Comparison of ENCODE assay signal across 17 mouse cellular contexts in genomic region chrX:164941540-164941939, GRCm38 (mm10). TPM values are rescaled to one million over a fixed set of nuclear protein-coding genes. Genes with fewer than 3 reads are reported as not detected.
DNase-seq lines count a peak whose midpoint lies in the region; ATAC-seq and TF ChIP-seq lines count a peak whose summit lies in the region.
"Had no signal": no experiment of that assay in that cellular context is flagged by ENCODE, and none has a peak within 500 bp of the region (broad histone marks: within the 10 kb centered on the region; RNA-seq: fewer than 3 reads in every experiment).

No protein-coding gene starts in this region.

- H3K9me3 ChIP-seq in heart, embryonic 10.5 days, result no peaks in the 10 kb centered on the region
- H3K9me3 ChIP-seq in midbrain, embryonic 16.5 days (replicated peaks; ENCODE audit: control insufficient read depth, low read length, poor library complexity, severe bottlenecking), result no peaks in the 10 kb centered on the region
- H3K9me3 ChIP-seq: heart, embryonic 15.5 days; hindbrain, embryonic 13.5 days; liver, embryonic 13.5 days had no signal

- peak; percentile 8 to 21 for DNase-seq in heart, adult 2 months
- DNase-seq in heart, embryonic 10.5 days (ENCODE audit: low spot score), result no peak
- peak in 1 of 2 experiments; percentile 4 for DNase-seq in spleen, adult 2 months (ENCODE audit: low read depth in 1 of 2, low spot score in 2 of 2)
- no peak for DNase-seq in spleen, adult 12 weeks (ENCODE audit: low spot score)
- DNase-seq in natural killer cell, adult 2 months (ENCODE audit: low spot score in 2 of 2), result no peak
- DNase-seq: adrenal gland, postnatal 25 days; cerebellum, adult 9-11 months; left cerebral cortex, postnatal 4 days; liver, embryonic 13.5 days; lung, postnatal 10 days; retina, postnatal 1 day; thymus, postnatal 25 days had no signal

- H3K79me2 ChIP-seq in heart, adult 2 months (replicated peaks; ENCODE audit: control insufficient read depth, insufficient read depth, low read length), result no peaks in the 10 kb centered on the region

- no peak overlapping the region for H3K9ac ChIP-seq in heart, adult 2 months (ENCODE audit: low read depth, low read length)
- no peak overlapping the region for H3K9ac ChIP-seq in midbrain, embryonic 16.5 days (ENCODE audit: low read depth, low read length)
- H3K9ac ChIP-seq: heart, embryonic 15.5 days; hindbrain, embryonic 13.5 days; liver, embryonic 13.5 days had no signal

- no peaks in the 10 kb centered on the region for H3K36me3 ChIP-seq in heart, adult 2 months (ENCODE audit: control insufficient read depth, insufficient read depth, low read length)
- H3K36me3 ChIP-seq in heart, embryonic 10.5 days, result peaks cover 14% of the 10 kb centered on the region
- H3K36me3 ChIP-seq in spleen, adult 2 months (ENCODE audit: control insufficient read depth, insufficient read depth, low read length), result peaks cover 3% of the 10 kb centered on the region; the same call in 1 of the 2 replicates
- peaks cover 6% of the 10 kb centered on the region; the same call in 1 of the 2 replicates for H3K36me3 ChIP-seq in midbrain, embryonic 16.5 days (ENCODE audit: control insufficient read depth, insufficient read depth, low read length)
- H3K36me3 ChIP-seq: heart, embryonic 15.5 days had no signal

- intact Hi-C loops in heart, adult 2 months (cut with DNase I), result no loop called here

- no peak overlapping the region for H3K4me2 ChIP-seq in midbrain, embryonic 16.5 days (ENCODE audit: low read length)
- H3K4me2 ChIP-seq: heart, embryonic 15.5 days; hindbrain, embryonic 13.5 days; liver, embryonic 13.5 days; midbrain, embryonic 11.5 days had no signal

- H3K4me3 ChIP-seq in heart, adult 2 months, result no peak overlapping the region
- no peak overlapping the region for H3K4me3 ChIP-seq in heart, embryonic 10.5 days
- H3K4me3 ChIP-seq in spleen, adult 2 months (ENCODE audit: extremely low read depth, insufficient read depth, insufficient read length), result no peak overlapping the region
- no peak overlapping the region for H3K4me3 ChIP-seq in midbrain, embryonic 16.5 days (ENCODE audit: low read depth, low read length)
- H3K4me3 ChIP-seq: heart, embryonic 15.5 days; hindbrain, embryonic 13.5 days; liver, embryonic 13.5 days had no signal

- TF ChIP-seq EP300 in heart, adult 2 months (IDR thresholded peaks at IDR 0.05; ENCODE audit: insufficient read depth, low read depth, low read length), result no peak

- peak; percentile 12 to 32; a peak in 2 of 4 replicates for ATAC-seq in hematopoietic stem cell, adult 5-6 weeks (replicated peaks in 1 of 2; ENCODE audit: insufficient read depth in 1 of 2, low FRiP score in 2 of 2, low TSS enrichment in 1 of 2, low read depth in 1 of 2, poor library complexity in 2 of 2, severe bottlenecking in 2 of 2)
- no peak for ATAC-seq in midbrain, embryonic 16.5 days

- no peak for TF ChIP-seq POLR2A in heart, adult 2 months (IDR thresholded peaks at IDR 0.05; ENCODE audit: insufficient read depth, low read depth, low read length)
- TF ChIP-seq POLR2A in spleen, adult 2 months (IDR thresholded peaks at IDR 0.05; ENCODE audit: low read depth, low read length), result no peak

- H3K4me1 ChIP-seq in heart, adult 2 months (ENCODE audit: control insufficient read depth, insufficient read depth, low read length), result no peaks in the 10 kb centered on the region
- no peaks in the 10 kb centered on the region for H3K4me1 ChIP-seq in heart, embryonic 10.5 days
- H3K4me1 ChIP-seq in spleen, adult 2 months (ENCODE audit: control insufficient read depth, insufficient read depth, insufficient read length), result peaks cover 3% of the 10 kb centered on the region; the same call in 1 of the 2 replicates
- no peaks in the 10 kb centered on the region for H3K4me1 ChIP-seq in midbrain, embryonic 16.5 days (ENCODE audit: control insufficient read depth, insufficient read depth, low read length)
- H3K4me1 ChIP-seq: heart, embryonic 15.5 days; hindbrain, embryonic 13.5 days; liver, embryonic 13.5 days had no signal

- H3K27ac ChIP-seq in heart, adult 2 months, result no peak overlapping the region
- H3K27ac ChIP-seq in heart, embryonic 10.5 days, result no peak overlapping the region
- peak overlapping the region; percentile 79 for H3K27ac ChIP-seq in spleen, adult 2 months (ENCODE audit: insufficient read depth, low read length)
- no peak overlapping the region for H3K27ac ChIP-seq in midbrain, embryonic 16.5 days (ENCODE audit: low read length)
- H3K27ac ChIP-seq: heart, embryonic 15.5 days; hindbrain, embryonic 13.5 days; liver, embryonic 13.5 days had no signal

- no peak for TF ChIP-seq CTCF in heart, adult 2 months (IDR thresholded peaks at IDR 0.05)
- no peak for TF ChIP-seq CTCF in spleen, adult 2 months (IDR thresholded peaks at IDR 0.05; ENCODE audit: extremely low read depth, insufficient read depth, insufficient read length, insufficient replicate concordance)

- WGBS in heart, adult 2 months, result 79% methylated on average over 5 of the region's 5 CpGs
- 93% methylated on average over 5 of the region's 5 CpGs for WGBS in heart, embryonic 10.5 days
- 82% methylated on average over 5 of the region's 5 CpGs for WGBS in spleen, adult 2 months
- 98% methylated on average over 5 of the region's 5 CpGs for WGBS in midbrain, embryonic 16.5 days

- H3K27me3 ChIP-seq in heart, adult 2 months (ENCODE audit: control insufficient read depth, insufficient read depth, low read length), result no peaks in the 10 kb centered on the region
- H3K27me3 ChIP-seq in heart, embryonic 10.5 days (ENCODE audit: insufficient read depth, poor library complexity, severe bottlenecking), result no peaks in the 10 kb centered on the region
- H3K27me3 ChIP-seq in spleen, adult 2 months (ENCODE audit: control insufficient read depth, insufficient read depth, low read length), result no peaks in the 10 kb centered on the region
- no peaks in the 10 kb centered on the region for H3K27me3 ChIP-seq in midbrain, embryonic 16.5 days (ENCODE audit: control insufficient read depth, insufficient read depth, low read depth, low read length)
- H3K27me3 ChIP-seq: heart, embryonic 15.5 days; hindbrain, embryonic 13.5 days; liver, embryonic 13.5 days had no signal

RNA-seq across cellular contexts. Expression of gene Mospd2, which starts 38.6 kb away (rescaled TPM):
- 10 to 100 TPM; 11.5 to 12.7 TPM for total RNA-seq in heart, adult 2 months (2021)
- polyA plus RNA-seq in heart, adult 2 months (2012; rRNA removed), result 2.9 and 8.5 TPM in 2 replicates
- polyA plus RNA-seq in heart, embryonic 10.5 days (2016; fragmentation: Nextera tagmentation; extraction: Ambion mirVana), result 10.9 and 11.4 TPM in 2 replicates
- polyA plus RNA-seq in spleen, adult 2 months (2012; rRNA removed), result 1.4 and 2.0 TPM in 2 replicates
- 37.4 and 41.2 TPM in 2 replicates for total RNA-seq in hematopoietic stem cell, adult 5-6 weeks (2017)
- polyA plus RNA-seq in midbrain, embryonic 16.5 days (2015; fragmentation: Nextera tagmentation; extraction: Ambion mirVana), result 13.4 and 13.9 TPM in 2 replicates

RNA-seq across cellular contexts. Expression of gene Fancb, which starts 38.9 kb away (rescaled TPM):
- total RNA-seq in heart, adult 2 months (2021), result 1 to 10 TPM in 1 of 2 experiments, under 1 TPM in 1; 0.52 to 1.1 TPM
- 0.33 and 0.73 TPM in 2 replicates for polyA plus RNA-seq in heart, adult 2 months (2012; rRNA removed)
- 8.7 and 8.9 TPM in 2 replicates for polyA plus RNA-seq in heart, embryonic 10.5 days (2016; fragmentation: Nextera tagmentation; extraction: Ambion mirVana)
- 0.39 and 0.46 TPM in 2 replicates for polyA plus RNA-seq in spleen, adult 2 months (2012; rRNA removed)
- 8.4 and 9.5 TPM in 2 replicates for total RNA-seq in hematopoietic stem cell, adult 5-6 weeks (2017)
- polyA plus RNA-seq in midbrain, embryonic 16.5 days (2015; fragmentation: Nextera tagmentation; extraction: Ambion mirVana), result 2.2 and 3.0 TPM in 2 replicates

Comparison
In these comparisons a context has a peak if more than half of its experiments do, and no peak if none do; other contexts are left out.
1. DNase-seq: peak in heart, adult 2 months (2 of 2); none in heart, embryonic 10.5 days (single experiment), spleen, adult 12 weeks (single experiment) and natural killer cell, adult 2 months (0 of 2).